Mouse (Mus musculus): ENCODE data around the gene Cops4. TPM values are rescaled to one million over a fixed set of nuclear protein-coding genes. Genes with fewer than 3 reads are reported as not detected.

Cops4 gene
- polyA plus RNA-seq, 1 experiment from 2014 or later = 51.8 TPM

DNA sequence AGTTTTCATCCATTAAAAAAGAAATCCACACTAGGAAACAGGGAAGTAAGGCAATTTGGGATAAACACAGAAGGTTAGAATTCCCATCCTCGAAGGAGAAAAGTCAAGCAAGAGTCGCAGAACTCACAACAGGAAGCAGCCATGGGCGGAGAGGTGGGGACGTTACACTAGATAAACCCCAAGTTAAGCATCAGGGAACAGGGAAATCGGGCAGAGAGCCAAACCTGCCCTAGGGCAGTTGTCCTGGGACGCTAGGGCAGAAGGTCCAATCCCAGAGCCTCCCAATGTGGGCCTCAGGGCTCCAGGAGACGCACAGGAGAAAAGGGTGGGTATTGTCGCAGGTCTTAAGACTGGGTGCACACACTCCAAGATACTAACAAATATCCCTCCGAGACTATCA lies 39.4 kb downstream of the Cops4 start:
- H3K36me3 ChIP-seq (ENCODE audit: inconsistent target) = no peaks in the 10 kb centered on the region
- no peaks in the 10 kb centered on the region for H3K79me2 ChIP-seq (ENCODE audit: inconsistent target)
- WGBS (ENCODE audit: missing documents) = 61% methylated on average over 9 of the region's 9 CpGs
- no peak overlapping the region for H3K4me3 ChIP-seq (ENCODE audit: inconsistent target)
- H3K27ac ChIP-seq = peak overlapping the region; percentile 56

DNA sequence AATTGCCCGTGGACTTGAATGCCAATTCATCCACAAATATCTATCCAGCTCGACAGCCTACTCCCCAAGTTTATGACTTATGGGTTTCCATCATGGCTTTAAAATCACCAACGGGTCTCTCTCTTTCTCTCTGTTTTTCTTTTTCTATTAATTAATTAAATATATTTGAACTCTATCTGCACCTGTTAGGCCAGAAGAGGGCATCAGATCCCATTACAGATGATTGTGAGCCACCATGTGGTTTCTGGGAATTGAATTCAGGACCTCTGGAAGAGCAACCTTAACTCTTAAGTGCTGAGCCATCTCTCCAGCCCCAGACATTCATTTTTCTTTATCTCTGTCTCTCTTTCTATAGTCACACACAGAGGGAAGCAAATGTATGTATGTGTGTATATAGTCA lies 40.7 kb downstream of the Cops4 start:
- Histone ChIP-seq H3K27ac (no peak overlapping the region), H3K79me2 (ENCODE audit: inconsistent target) (no peaks in the 10 kb centered on the region; the same call in 1 of the 2 replicates), H3K36me3 (ENCODE audit: inconsistent target) (no peaks in the 10 kb centered on the region), H3K4me3 (ENCODE audit: inconsistent target) (no peak overlapping the region)
- WGBS (ENCODE audit: missing documents) = 92% methylated on average over 2 of the region's 3 CpGs

DNA sequence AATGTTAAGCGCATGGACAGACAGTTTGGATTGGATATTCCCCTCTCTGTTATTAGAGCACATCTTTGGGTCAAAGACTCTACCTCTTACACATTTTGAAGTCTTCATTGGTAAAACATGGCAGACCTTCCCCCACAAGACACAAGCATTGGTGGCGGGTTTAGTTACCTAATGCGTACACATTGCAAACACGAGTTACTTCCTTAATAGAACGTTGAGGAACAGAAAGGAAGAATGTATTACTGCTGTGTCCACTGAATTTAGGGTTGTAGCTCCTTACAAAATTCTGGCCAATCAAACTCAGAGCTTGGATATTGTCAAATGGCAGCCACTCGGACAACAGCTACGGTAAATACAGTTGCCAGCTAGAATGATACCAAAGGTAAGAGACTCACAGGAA lies 41.2 kb downstream of the Cops4 start:
- 79% methylated on average over 7 of the region's 7 CpGs for WGBS (ENCODE audit: missing documents)
- Histone ChIP-seq H3K27ac (no peak overlapping the region), H3K36me3 (ENCODE audit: inconsistent target) (no peaks in the 10 kb centered on the region), H3K4me3 (ENCODE audit: inconsistent target) (no peak overlapping the region), H3K79me2 (ENCODE audit: inconsistent target) (no peaks in the 10 kb centered on the region; the same call in 1 of the 2 replicates)

DNA sequence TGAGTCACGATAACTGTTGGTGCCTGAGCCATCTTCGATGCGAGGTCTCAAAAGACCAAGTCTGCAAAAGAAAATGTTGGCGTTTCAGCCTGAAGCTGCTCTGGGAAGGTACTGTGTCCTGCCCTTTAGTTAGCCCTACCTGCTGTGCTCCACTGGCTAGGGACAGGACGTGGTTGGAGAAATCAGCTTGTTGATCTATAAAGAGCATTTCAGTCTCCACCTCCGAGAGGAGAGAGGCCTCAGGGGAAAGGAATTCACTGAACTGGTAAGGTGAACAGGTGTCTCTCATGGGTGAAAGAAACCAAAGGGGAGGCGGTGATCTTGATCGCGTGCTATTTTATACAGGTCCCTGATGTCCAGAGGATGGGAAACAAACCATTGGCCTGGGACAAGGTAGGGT lies 44.6 kb downstream of the Cops4 start:
- Histone ChIP-seq H3K4me3 (ENCODE audit: inconsistent target) (no peak overlapping the region), H3K27ac (no peak overlapping the region), H3K36me3 (ENCODE audit: inconsistent target) (no peaks in the 10 kb centered on the region), H3K79me2 (ENCODE audit: inconsistent target) (peaks cover 19% of the 10 kb centered on the region; the same call in 1 of the 2 replicates)
- 96% methylated on average over 9 of the region's 9 CpGs for WGBS (ENCODE audit: missing documents)

DNA sequence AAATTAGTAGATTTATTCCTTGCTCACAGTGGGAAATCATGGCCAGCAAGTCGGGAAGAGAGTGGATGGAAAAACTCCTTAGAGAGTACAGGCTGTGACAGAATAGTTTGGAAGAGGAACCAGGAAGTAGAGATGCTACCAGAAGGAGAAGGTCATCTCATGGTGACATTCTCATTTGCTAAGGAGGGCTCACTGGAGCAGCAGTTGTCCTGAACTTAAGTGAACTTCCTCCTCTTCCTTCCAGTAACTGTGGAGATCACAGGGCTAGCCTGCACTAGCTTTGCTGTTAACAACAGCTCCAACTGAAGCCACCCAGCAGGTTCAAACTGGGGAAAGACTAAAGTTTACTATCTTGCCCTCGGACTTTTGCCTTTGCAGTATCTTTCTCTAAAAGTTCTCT lies 48.7 kb downstream of the Cops4 start:
- peaks cover 50% of the 10 kb centered on the region; the same call in 1 of the 2 replicates for H3K79me2 ChIP-seq (ENCODE audit: inconsistent target)
- H3K36me3 ChIP-seq (ENCODE audit: inconsistent target) = no peaks in the 10 kb centered on the region
- no peak overlapping the region for H3K4me3 ChIP-seq (ENCODE audit: inconsistent target)
- peak overlapping the region; percentile 51 for H3K27ac ChIP-seq
- 31% methylated on average over 2 of the region's 2 CpGs for WGBS (ENCODE audit: missing documents)

DNA sequence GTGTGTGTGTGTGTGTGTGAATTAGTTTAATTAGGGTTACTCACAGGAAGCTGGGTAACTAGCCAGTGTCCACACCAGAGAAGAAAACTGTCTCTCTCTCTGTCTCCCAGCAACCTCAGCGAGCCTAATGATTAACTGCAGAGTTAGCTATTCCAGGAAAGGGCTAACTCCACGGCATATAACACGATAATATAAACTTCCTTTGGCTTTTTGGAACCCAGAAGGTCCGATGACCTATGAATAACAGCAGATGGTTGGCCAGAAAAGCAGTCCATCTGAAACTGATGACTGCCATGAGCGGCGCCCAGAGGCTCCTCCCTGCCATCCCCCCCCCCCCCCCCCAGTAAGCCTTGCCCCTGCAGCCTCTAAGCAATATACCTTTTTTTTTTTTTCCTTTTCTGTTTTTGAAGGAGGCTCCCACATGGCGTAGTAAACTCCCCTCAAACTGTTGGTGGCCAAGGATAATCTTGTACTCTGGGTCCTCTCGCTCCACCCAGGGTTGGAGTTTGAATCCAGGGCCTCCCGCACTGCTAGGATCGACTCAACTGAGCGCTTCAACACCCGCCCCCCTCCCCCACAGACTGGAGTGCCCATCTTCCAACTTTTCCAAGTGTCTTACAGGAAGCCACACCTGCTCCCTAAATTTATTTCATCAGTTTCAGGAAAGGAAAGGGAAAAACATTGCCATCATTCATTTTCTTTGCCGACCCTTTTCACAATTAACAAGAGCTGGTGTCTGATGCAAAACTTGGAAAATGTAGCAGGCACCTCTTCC lies 49.3 kb downstream of the Cops4 start:
- H3K79me2 ChIP-seq (ENCODE audit: inconsistent target) = peaks cover 50% of the 10 kb centered on the region; the same call in 1 of the 2 replicates
- peak overlapping the region; percentile 51 for H3K27ac ChIP-seq
- 52% methylated on average over 12 of the region's 13 CpGs for WGBS (ENCODE audit: missing documents)
- H3K4me3 ChIP-seq (ENCODE audit: inconsistent target) = no peak overlapping the region
- no peaks in the 10 kb centered on the region for H3K36me3 ChIP-seq (ENCODE audit: inconsistent target)

DNA sequence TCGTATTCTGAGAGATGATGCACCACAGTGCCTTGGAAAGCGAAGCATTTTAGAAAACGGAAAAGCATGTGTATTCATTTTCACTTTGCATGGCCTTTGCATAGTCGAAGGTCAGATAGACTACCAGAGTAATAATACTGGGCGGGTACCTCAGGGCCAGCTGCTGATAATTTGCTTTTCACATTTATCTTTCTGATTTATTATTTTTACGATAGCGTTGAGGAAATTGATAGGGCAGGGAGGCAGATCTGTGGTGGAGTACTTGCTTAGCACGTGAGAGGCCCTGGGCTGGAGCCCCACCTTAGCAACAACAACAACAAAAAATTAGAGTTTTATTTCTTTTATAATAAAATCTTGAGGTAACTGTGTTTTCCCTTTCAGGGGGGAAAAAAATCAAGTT lies 50.1 kb downstream of the Cops4 start:
- Histone ChIP-seq H3K27ac (no peak overlapping the region), H3K79me2 (ENCODE audit: inconsistent target) (peaks cover 50% of the 10 kb centered on the region; the same call in 1 of the 2 replicates), H3K36me3 (ENCODE audit: inconsistent target) (no peaks in the 10 kb centered on the region), H3K4me3 (ENCODE audit: inconsistent target) (no peak overlapping the region)
- WGBS (ENCODE audit: missing documents) = 47% methylated on average over 8 of the region's 8 CpGs

DNA sequence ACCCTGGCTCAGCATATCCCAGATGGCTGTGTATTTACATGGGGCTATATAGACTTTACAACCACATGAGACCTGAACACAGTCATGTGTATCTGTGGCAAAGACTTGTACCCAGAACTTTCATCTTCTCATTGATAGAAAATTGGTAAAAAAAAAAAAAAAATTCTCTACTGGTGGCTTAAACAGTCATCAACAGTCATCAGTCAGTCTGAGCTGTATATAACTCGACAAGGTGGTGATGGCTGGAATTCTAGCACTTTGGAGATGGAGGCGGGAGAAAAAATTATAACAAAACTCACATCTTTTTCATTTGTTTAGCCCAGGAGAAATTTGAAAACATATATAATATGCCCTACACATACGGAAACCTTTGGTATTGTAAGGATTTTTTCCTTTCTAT lies 50.7 kb downstream of the Cops4 start:
- no peak overlapping the region for H3K27ac ChIP-seq
- WGBS (ENCODE audit: missing documents) = 74% methylated on average over 3 of the region's 3 CpGs

DNA sequence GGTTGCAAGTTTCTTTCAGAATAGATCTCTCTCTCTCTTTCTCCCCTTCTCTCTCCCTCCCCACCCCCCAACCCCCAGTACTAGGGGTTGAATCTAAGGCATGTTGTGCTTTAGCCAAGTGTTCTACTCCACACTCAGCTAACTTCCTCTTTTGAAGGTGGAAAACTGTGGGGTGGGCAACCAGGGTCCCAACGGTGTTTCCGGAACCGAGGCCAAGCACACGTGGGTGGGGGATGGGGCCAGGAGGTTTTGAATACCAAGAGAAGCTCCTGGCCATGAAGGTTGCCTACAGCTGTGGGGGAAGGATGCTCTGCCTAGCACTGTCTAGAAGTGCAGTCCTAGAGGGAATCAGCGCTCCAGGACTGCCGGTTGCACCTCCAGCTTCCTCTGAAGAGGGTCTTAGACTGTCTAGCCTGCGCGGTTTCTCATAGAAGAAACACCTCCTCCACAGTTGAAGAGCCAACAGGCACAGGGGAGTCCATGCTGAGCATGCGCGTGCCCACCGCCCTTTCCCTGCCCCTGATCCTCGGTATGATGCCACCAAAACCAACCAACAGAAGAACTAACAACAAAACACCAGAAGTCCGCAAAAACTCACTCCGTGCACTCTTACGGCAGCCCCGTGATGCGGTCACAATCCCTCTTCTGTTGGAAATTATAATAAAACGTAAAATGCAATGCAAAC lies 51.3 kb downstream of the Cops4 start:
- Histone ChIP-seq H3K79me2 (ENCODE audit: inconsistent target) (peaks cover 50% of the 10 kb centered on the region; the same call in 1 of the 2 replicates), H3K36me3 (ENCODE audit: inconsistent target) (no peaks in the 10 kb centered on the region), H3K4me3 (ENCODE audit: inconsistent target) (peak overlapping the region; percentile 48), H3K27ac (peak overlapping the region; percentile 61)
- 19% methylated on average over 18 of the region's 18 CpGs for WGBS (ENCODE audit: missing documents)

More for the DNA sequence above, 50.7 kb downstream of the Cops4 start:
- Histone ChIP-seq H3K36me3 (ENCODE audit: inconsistent target) (no peaks in the 10 kb centered on the region), H3K4me3 (ENCODE audit: inconsistent target) (no peak overlapping the region), H3K79me2 (ENCODE audit: inconsistent target) (peaks cover 50% of the 10 kb centered on the region; the same call in 1 of the 2 replicates)

DNA sequence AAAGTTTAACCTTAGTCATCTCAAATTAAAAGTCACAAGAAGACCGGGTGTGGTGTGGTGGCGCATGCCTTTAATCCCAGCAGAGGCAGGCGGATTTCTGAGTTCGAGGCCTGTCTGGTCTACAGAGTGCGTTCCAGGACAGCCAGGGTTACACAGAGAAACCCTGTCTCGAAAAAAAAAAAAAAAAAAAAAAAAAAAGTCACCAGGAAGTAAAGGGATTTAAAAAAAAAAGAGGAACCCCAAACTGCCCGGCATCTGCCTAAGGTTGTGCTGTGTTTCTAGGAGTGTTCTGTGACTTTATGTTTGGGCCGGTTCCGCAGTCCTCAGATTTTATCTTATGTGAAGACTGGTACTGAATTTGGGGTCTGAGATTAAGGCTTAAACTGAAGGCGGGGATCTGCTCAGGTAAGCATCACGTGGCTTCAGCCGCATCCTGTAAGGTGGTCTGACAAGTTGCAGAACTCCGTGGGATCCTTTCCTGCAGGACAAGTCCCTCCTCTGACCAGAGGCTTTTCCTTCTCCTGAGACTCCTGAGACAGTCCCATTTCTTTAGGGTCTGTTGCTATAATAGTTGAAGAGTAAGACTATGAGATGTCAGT lies 52.0 kb downstream of the Cops4 start:
- H3K36me3 ChIP-seq (ENCODE audit: inconsistent target) = no peaks in the 10 kb centered on the region
- peaks cover 47% of the 10 kb centered on the region; the same call in 1 of the 2 replicates for H3K79me2 ChIP-seq (ENCODE audit: inconsistent target)
- peak overlapping the region; percentile 61 for H3K27ac ChIP-seq
- 2% methylated on average over 13 of the region's 13 CpGs for WGBS (ENCODE audit: missing documents)
- H3K4me3 ChIP-seq (ENCODE audit: inconsistent target) = peak overlapping the region; percentile 48

DNA sequence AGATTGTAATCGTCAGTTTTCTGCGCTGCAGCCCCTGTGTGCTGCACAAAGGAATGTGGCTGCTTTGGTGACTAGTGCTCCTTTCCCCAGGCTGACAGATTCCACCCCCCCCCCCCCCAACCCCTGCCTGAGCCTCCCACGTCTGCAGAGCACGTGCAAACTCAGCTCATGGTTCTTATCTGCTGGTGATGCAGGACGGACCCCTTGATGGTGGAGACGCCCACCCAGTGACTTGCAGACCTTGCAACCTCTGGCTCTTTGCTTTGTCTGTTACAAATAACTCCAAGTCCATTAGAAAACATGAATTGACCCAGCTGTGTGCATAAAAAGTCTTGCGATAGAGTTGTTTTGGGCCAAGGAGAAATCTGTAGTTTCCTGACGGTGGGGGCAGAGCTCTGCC lies 52.6 kb downstream of the Cops4 start:
- peak overlapping the region; percentile 48 for H3K4me3 ChIP-seq (ENCODE audit: inconsistent target)
- WGBS (ENCODE audit: missing documents) = 42% methylated on average over 6 of the region's 8 CpGs

DNA sequence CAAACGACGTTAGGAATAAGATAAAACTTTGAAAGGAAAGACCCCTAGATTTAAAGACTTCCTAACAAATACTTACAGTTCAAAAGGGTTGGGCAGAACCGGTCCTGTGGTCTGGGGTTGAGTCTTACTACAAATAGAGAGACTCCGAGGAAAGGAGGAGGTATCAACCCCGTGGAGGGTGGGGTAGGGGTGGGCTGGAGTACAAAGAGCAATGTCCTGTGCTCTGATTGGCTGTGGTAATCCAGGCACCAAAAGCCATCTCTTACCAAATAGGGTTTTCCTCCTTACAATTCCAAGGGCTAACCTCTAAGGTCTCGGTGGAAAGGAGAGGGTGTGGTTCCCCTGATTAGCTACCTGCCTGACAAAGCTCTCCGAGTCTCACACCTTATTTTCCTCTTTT lies 54.0 kb downstream of the Cops4 start, which contains the start of gene Plac8:
Gene Plac8 (minus strand): TSS at position 177 of the 400 bp plus-strand sequence.
- Histone ChIP-seq H3K4me3 (ENCODE audit: inconsistent target) (peak within 1 kb of the TSS; percentile 48), H3K27ac (0 out of 2 replicates have a peak within 1 kb of the TSS, but pooled peaks have one; percentile 61), H3K79me2 (ENCODE audit: inconsistent target) (peaks cover 32% of the 10 kb centered on the region; the same call in 1 of the 2 replicates), H3K36me3 (ENCODE audit: inconsistent target) (no peaks in the 10 kb centered on the region)
- WGBS (ENCODE audit: missing documents) = 34% methylated on average over 7 of the region's 7 CpGs

More for the DNA sequence above, 52.6 kb downstream of the Cops4 start:
- H3K27ac ChIP-seq = peak overlapping the region; percentile 61
- H3K36me3 ChIP-seq (ENCODE audit: inconsistent target) = no peaks in the 10 kb centered on the region
- peaks cover 41% of the 10 kb centered on the region; the same call in 1 of the 2 replicates for H3K79me2 ChIP-seq (ENCODE audit: inconsistent target)

DNA sequence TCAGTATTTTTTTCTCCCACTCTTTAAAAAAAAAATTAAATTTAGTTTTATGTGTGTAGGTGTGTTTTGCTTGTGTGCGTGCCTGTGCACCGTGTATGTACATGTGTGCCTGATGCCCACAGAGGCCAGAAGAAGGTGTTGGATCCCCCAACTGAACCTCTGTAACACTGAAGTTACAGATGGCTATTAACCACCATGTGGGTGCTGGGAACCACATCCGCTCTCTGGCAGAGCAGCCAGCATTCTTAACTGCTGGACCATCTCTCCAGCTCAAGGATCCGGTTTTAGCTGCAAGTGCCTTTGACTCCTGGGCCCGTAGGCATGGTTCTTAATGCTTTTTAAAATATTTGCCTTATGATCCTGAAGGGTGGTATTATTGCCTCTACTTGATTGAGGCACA lies 55.1 kb downstream of the Cops4 start:
- 73% methylated on average over 5 of the region's 5 CpGs for WGBS (ENCODE audit: missing documents)
- Histone ChIP-seq H3K4me3 (ENCODE audit: inconsistent target) (no peak overlapping the region), H3K27ac (no peak overlapping the region), H3K36me3 (ENCODE audit: inconsistent target) (no peaks in the 10 kb centered on the region), H3K79me2 (ENCODE audit: inconsistent target) (peaks cover 25% of the 10 kb centered on the region; the same call in 1 of the 2 replicates)

DNA sequence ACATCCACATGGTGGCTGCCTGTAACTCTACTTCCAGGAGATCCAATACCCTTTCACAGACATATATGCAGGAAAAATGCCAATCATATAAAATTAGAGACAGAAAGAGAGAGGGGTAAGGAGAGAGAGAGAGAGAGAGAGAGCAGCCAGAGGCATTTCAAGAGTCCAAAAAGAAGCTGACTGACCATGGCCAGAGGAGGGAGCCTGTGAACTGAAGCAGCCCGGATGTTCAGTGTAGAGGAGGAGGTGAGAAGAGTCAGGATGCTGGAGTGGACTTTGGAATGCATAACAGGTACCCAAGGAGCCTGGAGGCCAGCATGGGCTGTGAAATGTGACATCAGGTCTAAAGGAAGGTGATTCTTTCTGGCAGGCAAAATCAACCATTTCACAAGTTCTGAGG lies 56.7 kb downstream of the Cops4 start:
- WGBS (ENCODE audit: missing documents) = 30% methylated on average over 1 of the region's 1 CpGs
- H3K27ac ChIP-seq = no peak overlapping the region
- no peak overlapping the region for H3K4me3 ChIP-seq (ENCODE audit: inconsistent target)
- peaks cover 11% of the 10 kb centered on the region; the same call in 1 of the 2 replicates for H3K79me2 ChIP-seq (ENCODE audit: inconsistent target)
- H3K36me3 ChIP-seq (ENCODE audit: inconsistent target) = no peaks in the 10 kb centered on the region

All from macrophage (primary cell).